Mouse (Mus musculus): ENCODE results near the gene Vgll4. TPM values are rescaled to one million over a fixed set of nuclear protein-coding genes. Genes with fewer than 3 reads are reported as not detected.
"Not testable (repeated sequence)": the region's sequence is repeated elsewhere in the genome, so short reads cannot be mapped to it uniquely, and the experiment has no call there.

The Vgll4 gene
- polyA plus RNA-seq, 1 experiment from 2014 or later: 37.9 TPM

- WGBS: 93% methylated on average over 5 of the region's 5 CpGs
- H3K36me3 ChIP-seq (replicated peaks; ENCODE audit: control insufficient read depth, insufficient read depth): no peaks in the 10 kb centered on the region
- H3K4me3 ChIP-seq (replicated peaks; ENCODE audit: low read length): no peak overlapping the region
- no peak overlapping the region for H3K9ac ChIP-seq
- no peak overlapping the region for H3K27ac ChIP-seq
- DNase-seq (ENCODE audit: low spot score): no peak
- ATAC-seq (ENCODE audit: low FRiP score): no peak
- 0 out of 2 replicates have a peak, but pooled peaks cover 7% of the 10 kb centered on the region for H3K4me1 ChIP-seq (replicated peaks; ENCODE audit: control insufficient read depth, insufficient read depth, low read length)
- H3K9me3 ChIP-seq (ENCODE audit: control insufficient read depth, low read length): 0 out of 2 replicates have a peak, but pooled peaks cover 3% of the 10 kb centered on the region
- no peak overlapping the region for H3K4me2 ChIP-seq (replicated peaks)
- H3K27me3 ChIP-seq (ENCODE audit: control insufficient read depth, insufficient read depth, low read length): no peaks in the 10 kb centered on the region
These were observed 42.4 kb downstream of the Vgll4 start for GRCm38 (mm10) chr6:114927400-114927799.

GRCm38 (mm10) chr6:114926369-114927157 is 43.2 kb downstream of the Vgll4 start:
- Histone ChIP-seq H3K27ac (no peak overlapping the region), H3K4me3 (replicated peaks; ENCODE audit: low read length) (no peak overlapping the region), H3K9me3 (ENCODE audit: control insufficient read depth, low read length) (0 out of 2 replicates have a peak, but pooled peaks cover 3% of the 10 kb centered on the region), H3K27me3 (ENCODE audit: control insufficient read depth, insufficient read depth, low read length) (no peaks in the 10 kb centered on the region), H3K36me3 (replicated peaks; ENCODE audit: control insufficient read depth, insufficient read depth) (no peaks in the 10 kb centered on the region), H3K4me2 (replicated peaks) (no peak overlapping the region), H3K4me1 (replicated peaks; ENCODE audit: control insufficient read depth, insufficient read depth, low read length) (peaks cover 8% of the 10 kb centered on the region; the same call in 1 of the 2 replicates), H3K9ac (no peak overlapping the region)
- DNase-seq (ENCODE audit: low spot score) (peak; percentile 78), ATAC-seq (ENCODE audit: low FRiP score) (no peak)
- WGBS: 38% methylated on average over 6 of the region's 6 CpGs

- no peaks in the 10 kb centered on the region for H3K27me3 ChIP-seq (ENCODE audit: control insufficient read depth, insufficient read depth, low read length)
- H3K27ac ChIP-seq: no peak overlapping the region
- 84% methylated on average over 4 of the region's 4 CpGs for WGBS
- no peak overlapping the region for H3K4me3 ChIP-seq (replicated peaks; ENCODE audit: low read length)
- DNase-seq (ENCODE audit: low spot score): no peak
- peaks cover 10% of the 10 kb centered on the region; the same call in 1 of the 2 replicates for H3K4me1 ChIP-seq (replicated peaks; ENCODE audit: control insufficient read depth, insufficient read depth, low read length)
- H3K9me3 ChIP-seq (ENCODE audit: control insufficient read depth, low read length): 0 out of 2 replicates have a peak, but pooled peaks cover 3% of the 10 kb centered on the region
- no peak for ATAC-seq (ENCODE audit: low FRiP score)
- H3K9ac ChIP-seq: no peak overlapping the region
- H3K4me2 ChIP-seq (replicated peaks): no peak overlapping the region
- no peaks in the 10 kb centered on the region for H3K36me3 ChIP-seq (replicated peaks; ENCODE audit: control insufficient read depth, insufficient read depth)
These were observed 44.6 kb downstream of the Vgll4 start for GRCm38 (mm10) chr6:114925196-114925595.

DNA sequence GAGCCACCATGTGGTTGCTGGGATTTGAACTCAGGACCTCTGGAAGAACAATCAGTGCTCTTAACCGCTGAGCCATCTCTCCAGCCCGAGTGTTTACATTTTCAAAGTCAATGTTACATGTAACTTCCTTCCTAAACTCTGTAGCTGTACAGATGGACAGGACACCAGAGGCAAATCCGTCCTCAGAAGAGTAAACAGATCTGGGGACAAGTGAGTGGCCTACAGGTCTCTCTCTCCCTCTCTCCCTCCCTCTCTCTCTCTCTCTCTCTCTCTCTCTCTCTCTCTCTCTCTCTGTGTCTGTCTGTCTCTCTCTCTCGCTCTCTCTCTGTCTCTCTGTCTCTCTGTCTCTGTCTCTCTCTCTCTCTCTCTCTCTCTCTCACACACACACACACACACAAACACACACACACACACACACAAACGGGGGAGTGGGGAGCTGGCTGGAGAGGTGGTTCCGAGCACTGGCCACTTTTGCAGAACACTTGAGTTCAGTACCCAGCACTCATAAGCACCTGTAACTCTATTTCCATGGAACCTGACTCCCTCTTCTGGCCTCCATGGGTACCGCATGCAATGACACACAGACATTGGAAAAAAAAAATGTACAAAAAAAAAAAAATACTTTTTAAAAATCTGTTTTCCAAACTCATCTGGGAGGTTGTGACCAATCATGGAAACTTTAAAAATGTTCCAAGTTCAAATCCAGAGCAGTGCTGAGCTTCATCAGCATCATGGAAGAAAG is 47.3 kb downstream of the Vgll4 start:
- not testable (repeated sequence) for H3K4me2 ChIP-seq (replicated peaks); H3K36me3 ChIP-seq (replicated peaks; ENCODE audit: control insufficient read depth, insufficient read depth); DNase-seq (ENCODE audit: low spot score); H3K4me3 ChIP-seq (replicated peaks; ENCODE audit: low read length); H3K9ac ChIP-seq; H3K27me3 ChIP-seq (ENCODE audit: control insufficient read depth, insufficient read depth, low read length); ATAC-seq (ENCODE audit: low FRiP score); H3K27ac ChIP-seq; H3K9me3 ChIP-seq (ENCODE audit: control insufficient read depth, low read length)
- 74% methylated on average over 7 of the region's 7 CpGs for WGBS
- peaks cover 36% of the 10 kb centered on the region for H3K4me1 ChIP-seq (replicated peaks; ENCODE audit: control insufficient read depth, insufficient read depth, low read length)

DNA sequence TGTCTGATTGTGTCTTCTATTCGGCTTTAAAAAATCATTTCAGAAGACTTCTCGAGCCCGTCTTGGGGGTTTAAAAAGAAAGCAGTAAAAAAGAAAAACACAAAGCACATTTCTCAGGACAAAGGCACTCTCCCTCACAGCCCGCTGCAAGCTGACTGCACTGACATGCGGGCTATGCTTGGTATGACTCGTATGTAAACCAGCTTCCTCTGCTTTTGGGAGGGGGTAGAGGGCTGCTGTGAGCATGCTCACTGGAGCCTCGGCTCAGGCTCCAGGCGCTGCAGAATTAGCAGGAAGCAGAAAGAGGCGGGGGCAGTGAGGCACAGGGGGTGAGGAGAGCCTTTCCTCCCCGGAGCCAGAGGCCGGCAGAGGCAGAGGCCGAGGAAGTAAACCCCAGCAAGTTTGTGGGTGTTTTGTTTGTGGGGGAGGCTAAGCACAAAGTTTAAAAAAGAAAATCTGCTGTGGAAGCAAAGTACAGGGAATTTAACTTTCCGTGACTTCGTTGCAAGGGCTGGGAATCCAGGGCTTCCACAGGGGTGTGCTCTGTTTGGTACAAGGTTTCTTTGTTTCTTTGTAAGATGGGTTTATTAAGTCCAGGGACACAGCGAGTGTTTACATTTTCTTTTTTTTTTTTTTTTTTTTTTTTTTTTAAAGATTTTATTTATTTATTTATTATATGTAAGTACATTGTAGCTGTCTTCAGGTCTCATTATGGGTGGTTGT is 48.0 kb downstream of the Vgll4 start:
- peak overlapping the region; percentile 71 for H3K4me2 ChIP-seq (replicated peaks)
- ATAC-seq (ENCODE audit: low FRiP score): peak; percentile 94
- peak overlapping the region; percentile 67 for H3K9ac ChIP-seq
- DNase-seq (ENCODE audit: low spot score): peak; percentile 80
- H3K36me3 ChIP-seq (replicated peaks; ENCODE audit: control insufficient read depth, insufficient read depth): no peaks in the 10 kb centered on the region
- H3K4me3 ChIP-seq (replicated peaks; ENCODE audit: low read length): peak overlapping the region; percentile 48
- H3K9me3 ChIP-seq (ENCODE audit: control insufficient read depth, low read length): 0 out of 2 replicates have a peak, but pooled peaks cover under 1% of the 10 kb centered on the region
- peaks cover 44% of the 10 kb centered on the region for H3K4me1 ChIP-seq (replicated peaks; ENCODE audit: control insufficient read depth, insufficient read depth, low read length)
- no peaks in the 10 kb centered on the region for H3K27me3 ChIP-seq (ENCODE audit: control insufficient read depth, insufficient read depth, low read length)
- 3% methylated on average over 15 of the region's 15 CpGs for WGBS
- H3K27ac ChIP-seq: peak overlapping the region; percentile 69

- peak overlapping the region; percentile 67 for H3K9ac ChIP-seq
- 0 out of 2 replicates have a peak, but pooled peaks have one; percentile 32 for ATAC-seq (ENCODE audit: low FRiP score)
- WGBS: 6% methylated on average over 17 of the region's 17 CpGs
- H3K4me1 ChIP-seq (replicated peaks; ENCODE audit: control insufficient read depth, insufficient read depth, low read length): peaks cover 54% of the 10 kb centered on the region
- no peaks in the 10 kb centered on the region for H3K36me3 ChIP-seq (replicated peaks; ENCODE audit: control insufficient read depth, insufficient read depth)
- no peaks in the 10 kb centered on the region for H3K27me3 ChIP-seq (ENCODE audit: control insufficient read depth, insufficient read depth, low read length)
- DNase-seq (ENCODE audit: low spot score): peak; percentile 52
- peak overlapping the region; percentile 71 for H3K4me2 ChIP-seq (replicated peaks)
- H3K27ac ChIP-seq: peak overlapping the region; percentile 69
- H3K9me3 ChIP-seq (ENCODE audit: control insufficient read depth, low read length): no peaks in the 10 kb centered on the region
- H3K4me3 ChIP-seq (replicated peaks; ENCODE audit: low read length): peak overlapping the region; percentile 48
These were observed 49.0 kb downstream of the Vgll4 start for GRCm38 (mm10) chr6:114920523-114921445.

GRCm38 (mm10) chr6:114919670-114920313 is 50.0 kb downstream of the Vgll4 start:
- peaks cover 64% of the 10 kb centered on the region for H3K4me1 ChIP-seq (replicated peaks; ENCODE audit: control insufficient read depth, insufficient read depth, low read length)

GRCm38 (mm10) chr6:114918994-114919393 is 50.8 kb downstream of the Vgll4 start:
- ATAC-seq (ENCODE audit: low FRiP score) (no peak), DNase-seq (ENCODE audit: low spot score) (no peak)
- H3K9me3 ChIP-seq (ENCODE audit: control insufficient read depth, low read length): no peaks in the 10 kb centered on the region
- H3K4me2 ChIP-seq (replicated peaks): peak overlapping the region; percentile 71
- H3K4me1 ChIP-seq (replicated peaks; ENCODE audit: control insufficient read depth, insufficient read depth, low read length): peaks cover 72% of the 10 kb centered on the region
- H3K4me3 ChIP-seq (replicated peaks; ENCODE audit: low read length): peak overlapping the region; percentile 48
- H3K36me3 ChIP-seq (replicated peaks; ENCODE audit: control insufficient read depth, insufficient read depth): no peaks in the 10 kb centered on the region
- no peaks in the 10 kb centered on the region for H3K27me3 ChIP-seq (ENCODE audit: control insufficient read depth, insufficient read depth, low read length)
- 76% methylated on average over 9 of the region's 9 CpGs for WGBS
- H3K27ac ChIP-seq: no peak overlapping the region
- H3K9ac ChIP-seq: peak overlapping the region; percentile 42

More at GRCm38 (mm10) chr6:114919670-114920313, 50.0 kb downstream of the Vgll4 start:
- ATAC-seq (ENCODE audit: low FRiP score) (no peak), DNase-seq (ENCODE audit: low spot score) (no peak)
- peak overlapping the region; percentile 48 for H3K4me3 ChIP-seq (replicated peaks; ENCODE audit: low read length)
- peak overlapping the region; percentile 71 for H3K4me2 ChIP-seq (replicated peaks)
- peak overlapping the region; percentile 69 for H3K27ac ChIP-seq
- H3K9ac ChIP-seq: peak overlapping the region; percentile 67
- H3K9me3 ChIP-seq (ENCODE audit: control insufficient read depth, low read length): no peaks in the 10 kb centered on the region
- H3K36me3 ChIP-seq (replicated peaks; ENCODE audit: control insufficient read depth, insufficient read depth): no peaks in the 10 kb centered on the region
- H3K27me3 ChIP-seq (ENCODE audit: control insufficient read depth, insufficient read depth, low read length): no peaks in the 10 kb centered on the region
- 30% methylated on average over 9 of the region's 9 CpGs for WGBS

Measured in hindbrain, embryonic 14.5 days (tissue).